Mouse (Mus musculus) lung, postnatal 0 days (tissue): ENCODE measurements around the gene Hint1.

ENCODE experiments used
- CTCF ChIP-seq: IDR thresholded peaks from 2 replicates; pipeline ENCODE4 v1.5.1; 2016; ENCODE audit warnings: antibody characterized with exemption, mild to moderate bottlenecking
- EP300 ChIP-seq: IDR thresholded peaks from 2 replicates; pipeline ENCODE4 v1.6.1; 2016; ENCODE audit warnings: antibody characterized with exemption, mild to moderate bottlenecking, control low read depth

DNA sequence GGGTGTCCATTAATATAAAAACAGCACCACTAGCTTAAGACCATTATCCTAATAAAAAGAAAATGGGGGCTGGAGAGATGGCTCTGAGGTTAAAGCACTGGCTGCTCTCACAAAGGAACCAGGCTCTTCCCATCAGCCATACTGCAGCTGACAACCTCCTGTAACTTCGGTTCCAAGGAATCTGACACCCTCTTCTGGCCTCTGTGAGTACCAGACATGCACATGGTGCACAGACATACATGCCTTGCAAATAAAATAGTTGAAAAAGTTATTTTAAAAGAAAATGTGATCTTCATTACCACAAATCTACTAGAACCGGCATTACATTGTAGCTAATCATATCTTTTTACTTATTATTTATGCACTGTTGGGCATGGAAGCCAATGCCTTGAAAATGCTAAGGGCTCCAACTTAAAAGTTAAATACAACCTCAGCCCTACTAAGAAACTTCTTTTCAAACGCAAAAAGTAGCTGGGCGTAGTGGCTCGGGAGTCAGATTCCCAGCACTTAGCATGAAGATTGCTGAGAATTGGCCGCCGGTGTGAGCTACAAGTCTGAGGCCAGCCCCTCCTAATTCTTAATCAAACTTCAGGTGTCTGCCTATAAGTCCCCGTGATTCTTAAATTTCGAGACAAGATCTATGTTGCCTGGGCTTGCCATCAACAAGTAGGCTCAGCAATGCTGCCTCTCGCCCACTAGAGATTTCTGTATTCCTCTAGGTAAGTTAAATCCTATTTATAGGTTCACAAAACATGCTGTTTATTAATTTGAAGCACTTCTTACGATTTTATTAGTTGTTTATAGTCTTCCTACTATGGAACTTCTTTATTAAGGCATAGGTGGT is 6.6 kb upstream of the Hint1 start:
- peak; percentile 63 for TF ChIP-seq CTCF
- no peak for TF ChIP-seq EP300
